Mouse (Mus musculus) thymus, adult 18-20 months (tissue): ENCODE measurements around the gene Pld1.
"Not testable (repeated sequence)": the region's sequence is repeated elsewhere in the genome, so short reads cannot be mapped to it uniquely, and the experiment has no call there.

Experiments used
- DNase-seq, 2 experiments: peaks; one replicate each; pipeline ENCODE4 v3.0.0; 2022; ENCODE audit warnings: mixed read lengths in 2 of 2

Pld1 gene

DNA sequence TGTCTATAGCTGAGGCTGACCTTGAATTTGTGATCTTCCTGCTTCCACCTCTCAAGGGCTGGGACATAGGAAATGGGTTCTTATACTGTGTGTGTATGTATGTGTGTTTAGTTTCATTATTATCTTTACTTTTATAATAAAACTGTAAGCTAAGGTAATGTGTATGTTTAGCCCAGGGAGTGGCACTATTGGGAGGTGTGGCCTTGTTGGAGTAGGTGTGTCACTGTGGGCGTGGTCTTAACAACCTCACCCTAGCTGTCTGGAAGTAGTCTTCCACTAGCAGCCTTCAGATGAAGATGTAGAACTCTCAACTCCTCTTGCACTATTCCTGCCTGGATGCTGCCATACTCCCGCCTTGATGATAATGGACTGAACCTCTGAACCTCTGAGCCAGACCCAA, 6.9 kb downstream of the Pld1 start:
- DNase-seq = not testable (repeated sequence)

DNA sequence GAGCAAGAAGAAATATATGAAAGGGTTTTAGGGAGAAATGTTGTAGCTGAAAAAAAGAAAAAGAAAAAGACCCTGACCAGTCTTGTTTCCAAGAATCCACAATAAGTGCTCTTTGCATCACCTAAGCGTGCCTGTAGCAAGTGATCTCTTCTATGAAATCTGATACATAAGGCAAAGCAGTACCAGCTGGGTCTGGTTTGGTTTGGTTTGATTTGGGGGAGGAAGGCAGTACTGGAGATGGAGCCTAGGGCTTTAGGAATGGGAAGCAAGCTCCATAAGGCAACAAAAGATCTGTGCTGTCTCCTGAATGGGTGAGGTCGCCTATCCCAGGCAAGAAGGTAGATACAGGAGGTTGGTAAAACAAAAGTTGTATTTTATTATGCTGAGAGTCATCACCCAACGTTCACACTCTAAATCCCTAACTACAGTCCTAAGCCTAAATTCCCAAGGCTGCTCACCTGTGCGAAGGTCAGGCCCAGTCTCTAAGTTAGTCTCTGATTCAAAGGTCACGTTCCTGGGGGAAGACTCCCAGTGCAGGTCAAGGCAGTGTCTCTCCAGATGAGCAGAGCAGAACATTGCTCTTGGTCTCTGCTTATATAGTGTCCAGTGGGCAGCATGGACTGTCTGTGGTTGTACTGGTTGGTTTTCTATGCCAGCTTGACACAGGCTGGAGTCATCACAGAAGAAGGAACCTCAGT, 10.8 kb downstream of the Pld1 start:
- no peak for DNase-seq

DNA sequence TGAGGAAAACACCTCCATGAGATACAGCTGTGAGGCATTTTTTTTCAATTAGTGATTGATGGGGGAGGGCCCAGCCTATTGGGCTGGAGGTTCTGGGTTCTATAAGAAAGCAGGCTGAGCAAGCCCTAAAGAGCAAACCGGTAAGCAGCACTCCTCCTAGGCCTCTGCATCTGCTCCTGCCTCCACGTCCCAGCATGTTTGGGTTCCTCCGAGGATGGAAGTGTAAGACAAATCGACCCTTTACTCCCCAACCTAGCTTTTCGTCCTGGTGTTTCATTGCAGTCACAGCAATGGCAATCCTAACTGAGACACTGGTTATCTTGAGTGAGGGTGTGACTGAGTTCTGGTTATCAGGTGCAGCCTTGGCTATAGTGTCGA, 11.4 kb downstream of the Pld1 start:
- DNase-seq = no peak

DNA sequence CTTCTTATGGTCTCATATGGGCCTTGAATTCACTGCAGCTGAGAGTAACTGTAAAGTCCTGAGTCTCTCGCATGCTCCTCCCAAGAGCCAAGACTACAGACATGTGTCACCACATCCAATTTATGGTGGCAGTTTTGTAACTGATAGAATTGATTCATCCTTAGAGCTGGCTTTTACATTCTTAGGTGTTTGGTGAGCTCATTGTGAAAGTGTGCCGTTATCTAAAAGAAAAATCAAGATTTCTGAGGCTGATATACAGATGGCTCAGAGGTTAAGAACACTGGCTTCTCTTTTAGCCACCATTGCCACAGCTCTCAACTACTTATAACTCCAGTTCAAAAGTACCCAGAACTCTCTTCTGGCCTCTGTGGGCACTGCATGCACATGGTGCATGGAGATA, 12.2 kb downstream of the Pld1 start:
- no peak for DNase-seq

DNA sequence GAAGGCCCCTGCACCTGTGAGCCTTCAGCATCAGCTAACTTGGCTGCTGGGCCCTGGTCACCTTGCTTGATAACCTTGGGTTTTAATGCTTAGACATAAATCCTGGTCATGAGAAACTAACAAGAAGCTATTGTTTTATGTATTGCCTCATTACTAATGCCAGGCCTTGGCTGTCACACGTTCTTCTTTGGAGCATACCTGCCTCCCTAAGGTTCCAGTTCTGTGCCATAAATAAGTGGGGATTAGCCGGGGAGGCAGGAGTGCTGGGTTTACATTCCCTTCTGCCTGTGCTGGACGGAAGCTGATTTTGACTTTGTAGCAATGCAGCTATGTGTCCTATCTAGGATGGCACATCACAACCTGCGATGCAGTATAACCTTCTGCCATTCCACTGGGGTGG, 13.2 kb downstream of the Pld1 start:
- no peak for DNase-seq

DNA sequence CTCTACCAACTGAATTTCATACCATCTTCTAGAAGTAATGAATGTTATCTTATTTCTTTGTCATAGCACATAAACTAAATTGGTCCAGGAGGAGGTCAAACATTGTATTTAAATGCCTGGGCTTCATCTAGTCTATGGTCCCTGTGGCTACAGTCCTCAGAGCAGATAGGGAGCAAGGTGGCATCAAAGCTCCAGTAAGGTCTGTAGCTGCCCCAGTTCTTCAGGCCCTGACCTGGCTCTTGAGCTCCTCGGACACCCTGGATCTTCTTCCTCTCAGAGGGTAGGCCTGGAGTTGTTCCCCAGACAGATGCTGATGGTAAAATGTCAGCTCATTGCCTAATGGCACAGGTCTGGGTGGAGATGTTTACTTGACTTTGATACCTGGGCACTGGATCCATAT, 17.5 kb downstream of the Pld1 start:
- DNase-seq = no peak

DNA sequence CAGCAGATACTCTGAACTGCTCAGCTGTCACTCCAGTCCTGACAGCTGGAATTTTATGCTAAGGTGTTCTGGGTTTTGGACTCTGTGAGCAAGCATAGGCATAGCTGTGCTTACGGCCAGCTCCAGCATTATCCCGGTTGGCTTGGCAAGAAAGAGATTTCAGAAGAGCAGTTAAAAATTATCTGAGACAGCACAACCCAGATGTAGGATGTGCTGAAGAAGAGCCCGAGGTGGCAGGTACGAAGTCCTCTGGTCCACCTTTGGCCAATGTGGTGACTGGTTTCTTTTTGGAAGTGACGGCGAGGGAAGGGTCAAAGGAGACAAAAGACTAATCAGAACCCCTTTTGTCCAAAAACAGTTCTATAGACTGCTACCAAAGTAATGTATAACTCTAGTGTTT, 20.7 kb downstream of the Pld1 start:
- no peak for DNase-seq

DNA sequence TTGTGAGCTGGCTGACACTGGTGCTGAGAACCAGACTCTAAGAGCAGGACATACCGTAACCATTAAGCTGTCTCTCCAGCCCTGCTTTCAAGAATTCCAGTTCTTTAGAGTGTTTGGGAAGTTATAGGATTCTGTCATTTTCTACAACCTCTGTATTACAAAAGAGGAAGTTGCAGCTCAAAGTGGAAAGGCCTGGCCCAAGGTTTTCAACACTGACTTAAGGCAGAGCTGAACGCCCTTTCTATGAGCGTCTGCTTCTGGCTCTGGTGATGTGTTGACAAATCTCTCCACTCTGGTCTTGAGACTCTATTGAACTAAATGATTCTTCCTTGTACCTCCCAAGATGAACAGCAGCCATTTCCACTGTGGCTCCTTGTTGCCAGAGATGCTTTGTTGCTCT, 22.7 kb downstream of the Pld1 start:
- DNase-seq = no peak

DNA sequence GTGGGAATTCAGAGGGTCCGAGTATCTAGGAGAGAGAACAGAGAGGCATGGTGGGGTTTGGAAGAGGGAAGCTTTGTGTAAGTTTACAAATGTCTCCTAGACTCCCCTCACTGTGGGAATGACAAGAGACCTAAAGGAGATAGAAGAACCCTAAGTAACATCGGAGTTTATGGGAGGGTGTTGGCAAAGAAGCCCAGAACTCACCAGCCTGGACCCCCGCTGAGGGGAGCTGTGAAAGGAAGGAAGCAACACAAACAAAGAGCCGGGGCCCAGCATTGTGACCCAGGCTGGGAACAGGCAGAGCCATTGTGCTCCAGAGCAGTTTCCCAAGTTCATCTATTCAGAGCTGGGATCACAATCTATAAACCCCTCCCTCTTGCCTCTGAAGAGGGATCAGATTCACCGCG, 25.3 kb downstream of the Pld1 start:
- DNase-seq = no peak

DNA sequence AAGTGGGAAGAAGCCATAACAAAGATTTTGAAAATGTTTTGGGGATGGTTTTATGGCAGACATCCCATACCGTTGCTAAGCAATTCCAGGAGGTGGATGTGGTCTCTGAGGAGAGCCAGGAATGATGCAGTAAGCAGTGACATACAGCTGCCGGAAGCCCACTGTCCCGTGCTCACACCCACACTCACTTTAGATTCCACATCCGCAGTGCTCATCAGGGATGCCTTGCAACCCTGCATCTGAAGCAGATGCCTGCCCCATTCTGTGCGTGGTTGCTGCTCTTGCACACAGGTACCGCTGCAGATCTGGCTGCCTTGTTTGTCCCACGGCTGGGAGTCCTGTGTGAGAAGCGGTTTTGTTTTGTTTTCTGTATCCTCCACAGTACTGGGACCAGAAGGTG, 30.2 kb downstream of the Pld1 start:
- DNase-seq = no peak

DNA sequence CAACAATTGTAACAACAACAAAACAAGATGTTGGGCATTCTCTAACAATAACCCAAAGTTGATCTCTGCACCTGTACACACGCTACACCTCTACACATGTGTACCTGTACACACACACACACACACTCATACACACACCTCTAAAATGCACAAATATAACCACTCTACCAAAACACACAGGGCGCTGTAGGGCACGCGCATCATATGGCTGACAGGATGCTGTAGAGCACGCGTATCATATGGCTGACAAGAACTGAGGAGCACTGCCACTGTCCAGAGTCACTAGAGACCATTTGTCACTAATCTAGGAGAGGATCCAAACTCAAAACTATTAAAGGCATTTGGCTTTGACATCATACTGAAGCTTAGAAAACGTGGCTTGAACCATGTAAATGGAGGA, 35.4 kb downstream of the Pld1 start:
- DNase-seq = no peak

DNA sequence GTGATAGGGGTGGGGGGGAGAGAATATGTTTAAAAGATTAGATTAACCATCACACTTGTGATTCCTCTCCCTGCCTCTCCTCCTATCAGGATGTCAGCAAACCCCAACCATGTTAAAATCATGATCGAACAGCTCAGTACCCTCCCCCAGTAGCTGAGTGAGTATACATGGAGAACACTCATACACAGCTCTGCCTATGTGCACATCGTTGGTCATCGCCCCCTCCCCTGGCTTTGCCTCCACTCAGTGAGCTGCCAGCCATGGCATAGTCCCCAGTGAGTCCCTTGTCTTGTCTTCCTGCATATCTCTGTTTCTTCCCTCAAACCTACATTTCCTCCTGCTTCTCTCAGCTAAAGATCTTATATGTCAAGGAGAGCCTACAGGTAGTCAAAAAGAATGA, 36.5 kb downstream of the Pld1 start:
- DNase-seq = no peak

DNA sequence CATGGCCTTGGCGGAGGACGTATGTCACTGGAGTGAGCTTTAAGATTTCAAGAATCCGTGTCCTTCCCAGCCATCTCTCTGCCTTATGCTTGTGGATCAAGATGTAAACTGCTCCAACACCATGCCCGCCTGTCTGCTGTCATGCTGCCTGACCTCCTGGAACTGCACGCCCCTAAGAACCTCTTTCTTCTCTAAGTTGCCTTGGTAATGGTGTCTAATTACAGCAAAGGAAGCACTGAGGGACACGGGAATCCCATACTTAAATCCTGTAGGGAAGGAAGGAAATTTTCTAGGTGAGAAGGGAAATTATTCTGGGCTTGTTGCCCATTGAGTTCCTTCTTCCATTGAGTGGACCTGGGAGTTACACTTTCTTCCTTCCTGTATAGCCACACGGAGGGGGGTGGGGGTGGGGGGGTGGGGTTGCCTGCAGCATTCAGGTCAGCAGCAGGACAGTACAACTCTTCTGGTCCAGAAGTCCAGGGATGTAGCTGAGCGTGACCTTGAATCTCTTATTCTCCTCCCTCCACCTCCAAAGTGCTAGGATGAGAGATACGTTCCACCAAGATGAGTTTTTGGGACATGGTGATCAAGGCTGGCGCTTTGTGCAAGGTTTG, 38.5 kb downstream of the Pld1 start:
- no peak for DNase-seq

DNA sequence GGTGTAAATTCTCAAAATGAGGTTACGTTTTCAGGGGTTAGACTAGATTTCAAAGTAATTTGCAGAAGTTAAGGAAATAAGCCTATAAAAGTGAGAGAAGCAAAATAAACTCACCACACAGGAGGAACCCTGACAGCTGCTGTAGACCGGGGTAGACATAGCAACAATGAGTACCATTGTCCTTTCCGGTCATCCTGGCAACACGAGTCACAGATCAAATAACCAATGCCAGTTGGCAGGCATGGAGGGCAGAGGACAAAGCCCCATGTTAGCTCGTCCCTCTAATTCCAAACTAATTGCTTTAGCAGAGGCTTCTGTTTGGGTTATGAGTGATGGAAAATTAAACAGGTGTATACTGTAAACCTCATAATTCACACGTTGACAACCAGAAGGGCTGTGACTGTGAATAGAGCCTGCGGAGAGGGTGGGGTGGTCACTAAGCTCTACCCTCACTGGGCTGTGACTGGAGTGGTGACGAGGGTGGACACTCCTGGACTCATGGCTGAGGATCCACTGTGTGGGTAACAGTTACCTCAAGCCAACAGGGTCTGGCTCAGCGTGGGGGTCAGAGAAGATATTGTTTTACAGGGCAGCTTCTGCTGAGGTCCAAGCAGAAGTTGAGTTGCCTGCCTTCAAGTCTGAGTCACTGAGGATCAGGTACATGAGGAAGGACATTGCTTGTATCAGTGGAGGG, 39.7 kb downstream of the Pld1 start:
- DNase-seq = no peak

DNA sequence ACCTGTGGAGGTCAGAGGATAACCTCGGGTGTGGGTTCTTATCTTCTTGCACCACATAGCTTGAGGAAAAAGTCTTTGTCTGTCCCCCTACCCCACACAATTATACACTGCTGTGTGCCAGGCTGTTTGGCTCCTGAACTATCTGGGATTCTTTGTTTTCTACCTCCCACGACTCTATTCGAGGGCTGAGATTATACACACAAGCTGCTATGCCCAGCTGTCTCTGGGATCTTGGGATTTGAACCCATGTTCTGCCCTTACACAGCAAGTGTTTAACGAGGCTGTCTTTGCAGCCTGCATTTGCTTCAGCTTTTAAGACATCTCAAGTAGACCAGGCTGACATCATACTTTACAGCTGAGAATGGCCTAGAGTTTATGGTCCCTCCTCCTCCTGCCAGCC, 43.1 kb downstream of the Pld1 start:
- DNase-seq = no peak

DNA sequence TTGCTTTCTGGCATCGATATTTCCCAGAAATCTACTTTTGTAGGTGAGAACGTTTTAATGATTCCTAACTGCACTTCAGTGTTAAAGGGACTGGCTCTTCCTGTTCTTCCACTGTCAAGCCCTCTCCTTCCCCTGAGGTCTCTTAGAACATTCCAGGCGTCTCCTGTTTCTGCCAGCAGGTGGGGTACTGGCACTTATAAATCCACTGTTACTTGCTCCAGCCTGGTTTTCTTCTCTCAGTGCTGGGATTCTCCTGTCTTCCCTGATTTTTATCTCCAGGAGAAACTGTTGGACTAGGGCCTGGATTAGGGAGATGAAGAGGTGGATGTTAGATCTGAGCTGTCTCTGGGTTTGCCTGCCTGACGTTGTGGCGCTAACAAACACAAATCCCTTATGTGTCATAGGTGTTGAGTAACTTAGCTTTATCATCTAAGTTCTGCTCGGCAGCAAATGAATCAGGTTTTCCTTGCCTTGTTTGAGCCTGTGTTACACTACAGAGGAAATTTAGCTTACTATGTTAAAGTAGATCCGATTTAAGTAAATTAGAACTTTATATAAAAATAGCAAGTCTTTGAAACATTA, 44.0 kb downstream of the Pld1 start:
- no peak for DNase-seq

DNA sequence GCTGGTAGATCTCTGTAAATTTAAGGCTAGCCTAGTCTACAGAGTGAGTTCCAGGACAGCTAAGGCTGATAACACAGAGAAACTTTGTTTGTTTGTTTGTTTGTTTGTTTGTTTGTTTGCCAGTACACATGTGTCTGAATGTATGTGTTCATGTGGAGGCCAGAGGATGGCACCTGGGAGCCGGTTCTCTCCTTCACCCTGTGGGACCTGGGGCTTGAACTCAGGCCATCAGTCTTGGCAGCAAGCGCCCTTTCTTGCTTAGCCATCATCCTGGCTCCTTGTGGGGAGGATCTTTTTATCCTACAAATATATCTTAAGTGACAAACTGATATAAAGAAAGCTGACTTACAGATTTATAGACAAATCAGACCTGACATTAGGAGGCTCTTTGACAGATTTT, 44.8 kb downstream of the Pld1 start:
- no peak for DNase-seq

DNA sequence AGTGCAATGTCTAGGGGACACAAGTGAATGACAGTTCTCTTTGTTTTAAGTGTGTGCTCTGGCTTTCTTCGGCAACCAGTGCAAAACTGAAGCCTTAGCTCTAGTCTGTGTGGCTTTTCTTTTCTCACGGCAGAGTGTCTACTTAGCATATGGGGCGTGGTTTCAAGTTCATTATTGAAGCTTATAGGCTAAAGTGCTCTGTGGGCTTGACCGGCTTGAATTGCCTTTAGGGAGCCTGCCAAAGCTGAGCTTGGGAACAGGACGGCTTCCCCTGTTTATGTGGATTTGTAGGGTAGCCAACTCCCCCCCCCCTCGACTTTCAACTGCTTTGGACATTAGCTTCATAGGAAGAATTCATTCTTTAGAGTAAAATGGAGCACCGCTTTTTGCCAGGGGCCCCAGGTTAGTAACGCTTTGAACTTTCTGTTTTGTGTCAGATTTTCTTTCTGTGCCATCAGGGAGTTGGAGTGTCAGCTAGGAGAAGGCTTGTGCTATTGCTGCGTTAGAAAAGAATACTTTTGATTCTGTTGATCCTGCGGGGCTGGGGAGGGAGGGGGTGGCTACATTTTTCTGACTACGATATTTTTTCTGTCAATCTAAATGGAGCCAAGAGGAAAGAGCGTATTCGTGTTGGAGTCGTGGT, 45.6 kb downstream of the Pld1 start:
- DNase-seq = peak in 1 of 2 experiments; percentile 21

DNA sequence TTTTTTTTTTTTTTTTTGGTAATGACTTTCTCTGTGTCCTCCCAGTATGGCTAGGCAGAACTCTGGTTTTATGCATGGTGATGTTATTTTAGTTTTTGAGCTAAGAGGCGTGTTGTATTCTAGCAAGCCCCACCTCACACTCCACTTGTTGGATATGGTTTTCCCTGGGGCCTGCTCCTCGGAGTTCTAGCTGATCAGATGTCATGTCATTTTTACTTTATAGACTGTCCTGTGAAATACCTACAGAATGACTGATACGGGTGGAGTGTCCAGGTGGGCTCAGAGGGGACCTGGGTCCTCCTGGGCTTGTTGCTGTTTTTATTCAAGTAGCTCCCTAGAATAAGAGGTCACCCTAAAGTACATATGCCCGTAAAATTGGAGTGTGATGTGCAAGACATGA, 46.1 kb downstream of the Pld1 start:
- DNase-seq = no peak

DNA sequence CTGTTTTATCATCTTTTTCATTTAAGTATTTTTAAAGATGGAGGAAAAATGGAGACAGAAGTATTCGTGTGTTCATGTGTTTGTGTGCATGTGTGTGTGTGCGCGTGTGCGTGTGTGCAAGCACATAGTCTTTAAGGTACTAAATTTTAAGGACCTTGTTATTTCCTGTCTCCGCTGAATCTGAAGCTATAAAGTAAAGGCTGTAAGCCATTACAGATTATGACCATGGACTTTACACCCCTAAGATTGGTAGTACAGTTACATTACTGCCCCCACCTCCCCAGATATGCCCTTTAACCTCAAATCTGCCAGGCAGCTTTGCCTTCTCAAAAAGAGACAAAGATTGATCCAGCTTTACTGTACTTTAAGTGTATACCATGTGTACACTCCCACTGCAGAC, 46.8 kb downstream of the Pld1 start:
- DNase-seq = no peak

DNA sequence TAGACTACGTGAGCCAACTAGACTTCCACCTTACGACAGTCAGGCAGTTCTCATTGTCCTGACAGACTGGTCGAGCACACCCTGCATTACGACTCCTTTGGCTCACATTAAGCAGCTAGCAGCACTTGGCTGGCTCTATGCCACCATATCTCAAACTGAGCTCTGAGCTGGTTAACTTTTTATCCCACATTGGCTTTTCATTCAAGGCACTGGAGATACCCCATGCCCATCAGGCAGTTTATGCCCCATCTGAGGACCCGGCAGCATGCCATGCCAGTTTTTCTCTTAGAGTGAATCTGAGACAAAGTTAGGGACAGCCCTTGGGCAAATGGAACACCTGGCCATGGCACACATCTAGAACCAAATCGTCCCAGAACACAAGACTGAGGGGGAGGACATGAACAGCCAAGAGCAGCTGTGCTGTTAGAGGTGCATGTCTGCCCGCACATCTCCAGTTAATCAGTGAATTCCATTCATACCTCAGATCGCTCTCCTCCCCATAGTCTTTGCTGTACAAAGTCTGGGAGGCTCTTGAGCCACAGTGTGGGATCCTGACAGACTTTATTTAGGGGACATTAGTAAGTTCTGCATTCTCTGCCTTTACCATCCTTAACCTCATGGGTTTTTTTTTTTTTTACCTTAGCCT, 49.5 kb downstream of the Pld1 start:
- no peak for DNase-seq

DNA sequence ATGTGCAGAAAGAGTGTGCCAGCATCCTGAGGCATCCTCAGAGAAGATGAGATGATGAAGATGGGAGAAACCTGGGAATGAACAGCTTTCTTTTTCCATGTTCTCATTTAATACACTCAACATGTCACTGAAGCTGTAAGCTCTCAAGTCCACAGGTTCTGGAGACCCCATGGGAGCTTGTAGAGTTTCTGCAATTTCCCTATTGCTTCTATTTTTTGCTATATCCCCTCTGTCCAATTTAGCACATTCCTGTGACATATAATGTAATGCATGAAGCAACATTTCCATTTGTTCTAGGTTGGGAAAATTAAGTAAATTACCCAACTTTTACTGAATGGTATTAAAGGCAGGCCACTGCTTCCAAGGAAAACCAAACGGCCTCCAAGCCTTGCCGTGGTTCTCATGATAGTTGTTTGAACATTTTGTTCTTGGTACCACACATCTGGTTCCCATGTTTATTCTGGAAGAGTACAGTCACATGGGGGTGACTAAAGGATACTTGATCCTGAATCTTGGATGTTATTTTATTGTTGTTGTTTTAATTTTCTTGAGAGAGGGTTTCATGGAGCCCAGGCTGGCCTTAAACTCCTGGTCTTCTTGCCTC, 52.7 kb downstream of the Pld1 start:
- no peak for DNase-seq
